ENCODE assay signal across 24 mouse cellular contexts in genomic region chr5:112378716-112379115, GRCm38 (mm10). TPM values are rescaled to one million over a fixed set of nuclear protein-coding genes. Genes with fewer than 3 reads are reported as not detected.
DNase-seq lines count a peak whose midpoint lies in the region; ATAC-seq and TF ChIP-seq lines count a peak whose summit lies in the region.
"Had no signal": no experiment of that assay in that cellular context is flagged by ENCODE, and none has a peak within 500 bp of the region (broad histone marks: within the 10 kb centered on the region; RNA-seq: fewer than 3 reads in every experiment).

No protein-coding gene starts in this region.

- H3K9me3 ChIP-seq in kidney, embryonic 15.5 days (replicated peaks): no peaks in the 10 kb centered on the region
- H3K9me3 ChIP-seq: forebrain, embryonic 10.5 days; heart, embryonic 13.5 days; hindbrain, embryonic 13.5 days had no signal

- TF ChIP-seq CTCF in kidney, adult 2 months (conservative IDR thresholded peaks at IDR 0.05; ENCODE audit: insufficient read depth, insufficient read length, low read depth, low read length): no peak

- no peak overlapping the region for H3K4me2 ChIP-seq in kidney, embryonic 15.5 days
- H3K4me2 ChIP-seq: heart, embryonic 13.5 days; hindbrain, embryonic 13.5 days; midbrain, embryonic 11.5 days had no signal

- TF ChIP-seq POLR2A in kidney, adult 2 months (IDR thresholded peaks at IDR 0.05; ENCODE audit: low read depth, low read length): no peak

- H3K27me3 ChIP-seq in kidney, adult 2 months (replicated peaks; ENCODE audit: control insufficient read depth, insufficient read depth, low read length): no peaks in the 10 kb centered on the region
- no peaks in the 10 kb centered on the region for H3K27me3 ChIP-seq in kidney, embryonic 15.5 days
- H3K27me3 ChIP-seq: heart, embryonic 13.5 days; hindbrain, embryonic 13.5 days had no signal

- no peak overlapping the region for H3K9ac ChIP-seq in kidney, embryonic 15.5 days
- H3K9ac ChIP-seq: forebrain, postnatal 0 days; heart, embryonic 13.5 days; hindbrain, embryonic 13.5 days had no signal

- no peaks in the 10 kb centered on the region; the same call in 1 of the 2 replicates for H3K36me3 ChIP-seq in kidney, adult 2 months (ENCODE audit: control insufficient read depth, insufficient read depth, low read length)
- H3K36me3 ChIP-seq in kidney, embryonic 15.5 days: peaks cover 51% of the 10 kb centered on the region

- no peak overlapping the region for H3K4me3 ChIP-seq in kidney, adult 2 months (ENCODE audit: insufficient read depth, low read depth, low read length)
- no peak overlapping the region for H3K4me3 ChIP-seq in kidney, embryonic 15.5 days (replicated peaks)
- H3K4me3 ChIP-seq: forebrain, embryonic 10.5 days; heart, embryonic 13.5 days; hindbrain, embryonic 13.5 days had no signal

- DNase-seq in kidney, adult 2 months: peak; percentile 20
- DNase-seq in NIH3T3 (ENCODE audit: low read depth): peak; percentile 52
- DNase-seq in adrenal gland, adult 8-10 months: peak; percentile 86
- DNase-seq in gonadal fat pad, adult 2 months (ENCODE audit: low read depth): peak; percentile 73
- DNase-seq in B cell, adult 2 months: no peak
- DNase-seq: cerebellum, postnatal 25 days; embryo, embryonic 11 days; forebrain, postnatal 0 days; gastrocnemius, postnatal 36 days; spleen, adult 18-20 months; thymus, postnatal 4 days had no signal

- H3K27ac ChIP-seq in kidney, adult 2 months (ENCODE audit: insufficient read depth, low read depth, low read length): no peak overlapping the region
- no peak overlapping the region for H3K27ac ChIP-seq in kidney, embryonic 15.5 days
- H3K27ac ChIP-seq: forebrain, embryonic 10.5 days; heart, embryonic 13.5 days; hindbrain, embryonic 13.5 days had no signal

- WGBS in kidney, adult 2 months: 68% methylated on average over 6 of the region's 6 CpGs
- 79% methylated on average over 6 of the region's 6 CpGs for WGBS in kidney, embryonic 15.5 days

- no peak for ATAC-seq in kidney, embryonic 15.5 days (replicated peaks; ENCODE audit: low FRiP score)
- no peak for ATAC-seq in erythroblast, adult 5-6 weeks (replicated peaks; ENCODE audit: low FRiP score, poor library complexity, severe bottlenecking)
- ATAC-seq: forebrain, postnatal 0 days; lung, postnatal 0 days had no signal

- H3K4me1 ChIP-seq in kidney, adult 2 months (ENCODE audit: control insufficient read depth, insufficient read depth, low read length): no peaks in the 10 kb centered on the region
- no peaks in the 10 kb centered on the region for H3K4me1 ChIP-seq in kidney, embryonic 15.5 days

RNA-seq across cellular contexts. Expression of gene Asphd2, which starts 15.9 kb away (rescaled TPM):
- 0.20 and 0.45 TPM in 2 replicates for polyA plus RNA-seq in kidney, adult 2 months (2012; rRNA removed)
- 6.9 and 8.1 TPM in 2 replicates for polyA plus RNA-seq in kidney, embryonic 15.5 days (2015; fragmentation: Nextera tagmentation; extraction: Ambion mirVana)
- total RNA-seq in adrenal gland, adult 8-10 months (2022): 1 to 10 TPM; 2.2 to 6.9 (median 3.5) TPM
- 0.82 and 0.91 TPM in 2 replicates for polyA plus RNA-seq in gonadal fat pad, adult 2 months (2012; rRNA removed)
- not detected in 2 replicates for total RNA-seq in erythroblast, adult 5-6 weeks (2015; ENCODE audit: low replicate concordance)
- total RNA-seq in erythroblast, adult 5-6 weeks (2017; ENCODE audit: low replicate concordance): not detected in 2 replicates
- total RNA-seq: monocyte, adult 5-6 weeks had no signal
- polyA plus RNA-seq: liver, embryonic 16.5 days had no signal

RNA-seq across cellular contexts. Expression of gene Gm6583, which starts 22.9 kb away (rescaled TPM):
- not detected in 2 replicates for polyA plus RNA-seq in kidney, adult 2 months (2012; rRNA removed)
- polyA plus RNA-seq in kidney, embryonic 15.5 days (2015; fragmentation: Nextera tagmentation; extraction: Ambion mirVana): 0.19 and 0.26 TPM in 2 replicates
- total RNA-seq in adrenal gland, adult 8-10 months (2022): under 1 TPM in 2 of 4 experiments, not detected in 2; 0.17 TPM
- polyA plus RNA-seq in gonadal fat pad, adult 2 months (2012; rRNA removed): 0.05 TPM in 1 of 2 replicates, not detected in the other
- total RNA-seq in erythroblast, adult 5-6 weeks (2015; ENCODE audit: low replicate concordance): not detected in 2 replicates
- total RNA-seq in erythroblast, adult 5-6 weeks (2017; ENCODE audit: low replicate concordance): not detected in 2 replicates
- total RNA-seq: forebrain, postnatal 0 days; gastrocnemius, postnatal 36 days; heart, postnatal 25 days; layer of hippocampus, postnatal 25 days; left cerebral cortex, postnatal 25 days; monocyte, adult 5-6 weeks had no signal
- polyA plus RNA-seq: forebrain, postnatal 0 days; large intestine, adult 2 months; midbrain, embryonic 11.5 days had no signal

RNA-seq across cellular contexts. Expression of gene Hps4, which starts 35.8 kb away (rescaled TPM):
- 43.5 and 54.3 TPM in 2 replicates for polyA plus RNA-seq in kidney, adult 2 months (2012; rRNA removed)
- 33.4 and 39.1 TPM in 2 replicates for polyA plus RNA-seq in kidney, embryonic 15.5 days (2015; fragmentation: Nextera tagmentation; extraction: Ambion mirVana)
- total RNA-seq in adrenal gland, adult 8-10 months (2022): 10 to 100 TPM; 27.7 to 43.6 (median 31.3) TPM
- polyA plus RNA-seq in gonadal fat pad, adult 2 months (2012; rRNA removed): 28.6 and 34.0 TPM in 2 replicates
- 3.5 TPM in 1 of 2 replicates, not detected in the other for total RNA-seq in erythroblast, adult 5-6 weeks (2015; ENCODE audit: low replicate concordance)
- total RNA-seq in erythroblast, adult 5-6 weeks (2017; ENCODE audit: low replicate concordance): 1.5 and 5.0 TPM in 2 replicates

RNA-seq across cellular contexts. Expression of gene Srrd, which starts 35.9 kb away (rescaled TPM):
- polyA plus RNA-seq in kidney, adult 2 months (2012; rRNA removed): 31.2 and 39.3 TPM in 2 replicates
- 38.5 and 44.8 TPM in 2 replicates for polyA plus RNA-seq in kidney, embryonic 15.5 days (2015; fragmentation: Nextera tagmentation; extraction: Ambion mirVana)
- 10 to 100 TPM; 26.0 to 51.5 (median 29.9) TPM for total RNA-seq in adrenal gland, adult 8-10 months (2022)
- polyA plus RNA-seq in gonadal fat pad, adult 2 months (2012; rRNA removed): 35.1 and 45.8 TPM in 2 replicates
- total RNA-seq in erythroblast, adult 5-6 weeks (2015; ENCODE audit: low replicate concordance): 7.5 and 8.2 TPM in 2 replicates
- total RNA-seq in erythroblast, adult 5-6 weeks (2017; ENCODE audit: low replicate concordance): 0.17 and 3.3 TPM in 2 replicates

RNA-seq across cellular contexts. Expression of gene Tfip11, which starts 52.6 kb away (rescaled TPM):
- polyA plus RNA-seq in kidney, adult 2 months (2012; rRNA removed): 26.7 and 29.1 TPM in 2 replicates
- polyA plus RNA-seq in kidney, embryonic 15.5 days (2015; fragmentation: Nextera tagmentation; extraction: Ambion mirVana): 30.5 and 33.8 TPM in 2 replicates
- total RNA-seq in adrenal gland, adult 8-10 months (2022): 10 to 100 TPM; 36.2 to 44.0 (median 38.9) TPM
- polyA plus RNA-seq in gonadal fat pad, adult 2 months (2012; rRNA removed): 28.0 and 29.1 TPM in 2 replicates
- 3.5 and 4.6 TPM in 2 replicates for total RNA-seq in erythroblast, adult 5-6 weeks (2015; ENCODE audit: low replicate concordance)
- 3.9 and 11.2 TPM in 2 replicates for total RNA-seq in erythroblast, adult 5-6 weeks (2017; ENCODE audit: low replicate concordance)

Comparison
In these comparisons a context has a peak if more than half of its experiments do, and no peak if none do; other contexts are left out.
1. DNase-seq: peak in kidney, adult 2 months (single experiment), NIH3T3 (single experiment), adrenal gland, adult 8-10 months (single experiment) and gonadal fat pad, adult 2 months (single experiment); none in B cell, adult 2 months (0 of 2).